Mouse (Mus musculus) embryo, embryonic 11 days (tissue): Measurements from ENCODE around the gene Ctnnd2.

ENCODE experiments used
- DNase-seq: peaks from one replicate; pipeline ENCODE4 v3.0.0-alpha.2; 2015

Gene Ctnnd2

GRCm38 (mm10) chr15:30548263-30548662 lies 375.9 kb downstream of the Ctnnd2 start:
- DNase-seq, result no peak

GRCm38 (mm10) chr15:30550956-30551355 lies 378.6 kb downstream of the Ctnnd2 start:
- DNase-seq, result no peak

- DNase-seq, result no peak
These were observed 381.6 kb downstream of the Ctnnd2 start for GRCm38 (mm10) chr15:30553910-30554406.

GRCm38 (mm10) chr15:30555787-30556186 lies 383.4 kb downstream of the Ctnnd2 start:
- DNase-seq, result no peak

- DNase-seq, result peak; percentile 8
These were observed 390.0 kb downstream of the Ctnnd2 start for GRCm38 (mm10) chr15:30562375-30562774.

- no peak for DNase-seq
These were observed 392.2 kb downstream of the Ctnnd2 start for GRCm38 (mm10) chr15:30564594-30564993.

GRCm38 (mm10) chr15:30570254-30570800 lies 397.9 kb downstream of the Ctnnd2 start:
- DNase-seq, result no peak

- DNase-seq, result no peak
These were observed 415.1 kb downstream of the Ctnnd2 start for GRCm38 (mm10) chr15:30587446-30587845.

- DNase-seq, result no peak
These were observed 418.5 kb downstream of the Ctnnd2 start for GRCm38 (mm10) chr15:30590865-30591264.

GRCm38 (mm10) chr15:30595507-30595906 lies 423.1 kb downstream of the Ctnnd2 start:
- DNase-seq, result no peak

GRCm38 (mm10) chr15:30610613-30611012 lies 438.2 kb downstream of the Ctnnd2 start:
- DNase-seq, result no peak

- DNase-seq, result peak; percentile 45
These were observed 443.1 kb downstream of the Ctnnd2 start for GRCm38 (mm10) chr15:30615451-30615850.

- DNase-seq, result no peak
These were observed 444.5 kb downstream of the Ctnnd2 start for GRCm38 (mm10) chr15:30616861-30617260.

- no peak for DNase-seq
These were observed 445.5 kb downstream of the Ctnnd2 start for GRCm38 (mm10) chr15:30617932-30618331.

- DNase-seq, result no peak
These were observed 456.1 kb downstream of the Ctnnd2 start for GRCm38 (mm10) chr15:30628524-30628923.

GRCm38 (mm10) chr15:30632113-30632735 lies 459.8 kb downstream of the Ctnnd2 start:
- no peak for DNase-seq

GRCm38 (mm10) chr15:30633917-30634316 lies 461.5 kb downstream of the Ctnnd2 start:
- DNase-seq, result no peak

GRCm38 (mm10) chr15:30634522-30634921 lies 462.1 kb downstream of the Ctnnd2 start:
- peak; percentile 52 for DNase-seq

GRCm38 (mm10) chr15:30640651-30641050 lies 468.3 kb downstream of the Ctnnd2 start:
- no peak for DNase-seq

GRCm38 (mm10) chr15:30645688-30646087 lies 473.3 kb downstream of the Ctnnd2 start:
- DNase-seq, result no peak

- DNase-seq, result peak; percentile 54
These were observed 474.4 kb downstream of the Ctnnd2 start for GRCm38 (mm10) chr15:30646501-30647431.

GRCm38 (mm10) chr15:30647679-30648311 lies 475.4 kb downstream of the Ctnnd2 start:
- no peak for DNase-seq

GRCm38 (mm10) chr15:30649964-30650363 lies 477.6 kb downstream of the Ctnnd2 start:
- DNase-seq, result no peak
